Mouse (Mus musculus) forelimb bud, embryonic 11.5 days (tissue): Measurements from ENCODE around the gene Spata13.

ENCODE experiments used
- DNase-seq: peaks from one replicate; pipeline ENCODE4 v3.0.0-alpha.2; 2012; ENCODE audit warnings: low read depth, low spot score

The Spata13 gene

DNA sequence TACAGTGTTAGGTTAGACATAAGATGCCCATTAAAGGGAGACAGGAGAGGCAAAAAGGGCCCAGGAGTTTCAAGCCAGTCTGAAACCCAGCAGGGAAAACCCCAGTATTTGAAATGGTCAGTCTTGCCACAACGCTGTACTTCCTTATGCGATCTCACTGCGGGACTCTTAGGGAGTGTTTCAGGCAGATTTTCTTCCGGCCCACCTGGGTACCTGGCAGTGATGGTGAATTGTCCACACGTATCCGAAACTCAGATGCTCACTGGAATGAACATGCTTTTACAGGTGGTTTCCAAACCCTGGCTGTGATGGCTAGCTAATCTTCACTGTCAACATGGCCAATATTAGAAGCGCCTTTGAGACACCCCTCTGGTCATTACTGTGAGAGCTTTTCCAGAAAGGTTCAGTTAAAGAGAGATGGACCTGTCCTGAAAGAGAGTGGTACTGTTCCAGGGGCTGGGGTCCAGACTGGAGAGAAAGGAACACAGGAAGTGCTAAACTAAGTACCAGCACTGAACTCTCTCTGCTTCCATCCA, 148.4 kb downstream of the Spata13 start:
- DNase-seq, result no peak

DNA sequence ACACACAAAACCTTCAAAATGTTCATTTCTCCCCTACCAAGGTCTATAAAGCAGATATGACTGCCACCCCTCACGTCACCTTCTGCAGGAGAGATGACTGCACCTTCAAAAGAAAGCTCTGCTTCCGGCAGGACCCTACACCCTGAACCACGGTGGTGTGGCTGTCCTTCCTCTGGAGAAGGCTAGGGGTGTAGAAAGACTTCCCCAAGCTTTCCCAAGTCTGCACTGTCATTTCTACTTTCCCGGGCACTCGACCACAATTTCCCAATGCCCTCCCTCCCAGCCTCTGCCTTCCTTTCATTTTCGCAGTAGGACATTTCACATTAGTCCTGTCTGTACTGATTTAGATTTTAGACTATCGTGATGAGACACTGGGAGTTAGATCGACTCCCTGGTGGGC, 149.4 kb downstream of the Spata13 start:
- no peak for DNase-seq

DNA sequence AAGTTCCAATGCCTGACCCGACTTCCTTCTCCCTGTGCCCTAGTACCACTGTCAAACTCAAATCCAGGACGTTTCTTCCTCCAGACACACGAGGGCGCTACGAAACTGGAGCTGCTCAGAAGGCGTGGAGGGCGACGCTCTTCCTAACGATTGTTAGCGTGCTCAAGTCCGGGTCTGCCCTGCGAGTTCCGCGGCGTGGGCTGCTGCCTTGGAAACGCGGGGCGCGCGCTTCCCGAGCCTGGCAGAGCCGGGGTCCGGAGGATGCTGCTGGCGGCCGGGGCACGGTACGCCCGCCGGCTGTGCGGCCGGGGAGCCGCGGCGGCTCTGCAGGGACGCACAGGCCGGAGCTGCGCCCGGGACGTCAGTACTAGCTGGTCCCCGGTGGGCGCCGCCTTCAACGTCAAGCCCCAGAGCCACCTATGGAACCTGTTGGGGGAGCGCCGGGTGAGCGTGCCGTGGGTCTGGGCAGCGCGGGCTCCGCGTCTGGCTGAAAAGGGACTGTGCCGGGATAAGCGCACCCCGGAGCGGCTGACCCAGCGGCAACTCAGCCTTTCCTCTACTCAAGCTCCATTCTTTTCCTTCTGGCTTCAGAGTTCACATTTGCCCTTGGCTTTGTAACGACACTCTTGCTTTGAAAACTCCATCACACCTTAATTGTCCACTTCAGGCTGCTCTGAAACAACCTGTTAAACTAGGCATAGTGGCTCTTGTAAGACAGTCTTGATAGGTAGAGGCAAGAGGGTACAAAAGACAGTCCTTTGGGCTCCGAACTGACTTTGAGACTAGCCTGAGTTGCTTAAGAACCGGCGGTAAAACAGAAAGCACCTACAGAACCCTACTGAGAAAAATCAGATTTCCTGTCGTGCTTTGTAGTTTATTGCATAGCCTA, 150.9 kb downstream of the Spata13 start, which contains the start of gene Mipep:
Gene Mipep (plus strand): TSS at position 147 of the 889 bp plus-strand sequence.
- peak; percentile 92 for DNase-seq

DNA sequence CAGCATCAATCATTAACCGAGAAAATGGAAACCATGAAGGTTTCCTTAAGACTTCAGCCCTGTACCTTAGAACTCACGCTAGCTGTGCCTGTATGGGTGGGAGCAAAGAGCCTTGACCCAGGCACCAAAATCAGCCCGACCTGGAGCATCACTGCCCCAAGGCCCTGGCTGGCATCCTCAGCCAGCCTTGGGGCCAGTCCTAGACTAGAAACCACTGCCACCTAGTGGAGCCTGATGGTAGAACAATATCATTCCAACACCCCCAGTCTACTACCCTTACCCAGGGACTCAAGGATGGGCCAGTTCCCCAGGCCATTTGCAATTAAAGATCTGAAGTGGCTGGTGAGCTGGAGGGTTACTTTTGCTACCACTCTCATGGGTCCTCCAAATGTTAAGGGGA, 156.3 kb downstream of the Spata13 start:
- DNase-seq, result peak; percentile 53

DNA sequence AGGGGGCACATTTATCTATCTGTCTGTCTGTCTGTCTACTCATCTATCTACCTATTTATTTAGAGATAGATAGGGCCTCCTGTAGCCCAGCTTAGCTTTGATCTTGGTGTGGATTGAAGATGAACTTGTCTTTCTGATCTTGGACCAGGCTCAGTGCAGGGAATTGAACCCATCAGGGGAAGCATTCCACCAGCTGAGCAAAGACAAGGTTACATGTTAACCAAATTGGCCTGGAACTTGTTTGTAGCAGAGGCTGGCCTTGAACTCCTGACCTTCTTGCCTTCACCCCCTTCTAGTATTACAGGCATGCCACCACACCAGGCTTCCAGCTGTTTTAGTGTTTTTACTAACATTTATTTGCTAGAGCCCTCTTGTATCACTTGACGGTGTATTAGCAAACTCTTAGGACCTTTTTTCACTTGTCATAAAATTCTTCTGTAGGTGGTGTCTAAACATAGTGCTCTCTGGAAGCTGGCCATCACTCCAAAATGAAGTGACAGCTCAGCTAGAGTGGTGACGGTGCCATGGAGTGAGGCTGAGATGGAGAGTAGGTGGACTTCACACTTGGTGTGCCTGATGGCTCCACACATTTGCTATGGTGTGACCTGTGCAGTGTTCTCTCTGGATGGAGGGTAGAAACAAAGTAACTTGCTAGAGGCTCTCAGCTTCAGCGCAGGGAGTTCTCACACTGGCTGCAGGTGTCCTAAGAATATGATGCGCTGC, 163.0 kb downstream of the Spata13 start:
- no peak for DNase-seq

DNA sequence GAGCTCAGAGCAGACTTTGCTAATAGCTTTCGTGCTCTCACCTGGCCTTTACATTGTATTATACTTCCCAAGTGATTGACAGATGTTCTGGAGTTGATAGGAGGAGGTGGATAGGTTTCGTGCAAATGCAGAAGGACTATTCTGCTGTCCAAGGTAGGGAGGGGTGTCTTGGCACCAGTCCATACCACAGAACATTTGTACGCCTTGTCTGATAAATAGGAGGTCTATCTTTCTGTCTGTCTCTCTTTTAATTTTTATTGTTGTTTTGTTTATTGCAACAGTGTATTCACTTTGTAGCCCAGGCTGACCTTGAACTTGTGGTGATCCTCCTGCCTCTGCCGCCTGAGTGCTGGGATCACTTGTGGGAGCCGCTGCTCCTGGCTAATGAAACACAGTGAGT, 163.8 kb downstream of the Spata13 start:
- DNase-seq, result no peak

DNA sequence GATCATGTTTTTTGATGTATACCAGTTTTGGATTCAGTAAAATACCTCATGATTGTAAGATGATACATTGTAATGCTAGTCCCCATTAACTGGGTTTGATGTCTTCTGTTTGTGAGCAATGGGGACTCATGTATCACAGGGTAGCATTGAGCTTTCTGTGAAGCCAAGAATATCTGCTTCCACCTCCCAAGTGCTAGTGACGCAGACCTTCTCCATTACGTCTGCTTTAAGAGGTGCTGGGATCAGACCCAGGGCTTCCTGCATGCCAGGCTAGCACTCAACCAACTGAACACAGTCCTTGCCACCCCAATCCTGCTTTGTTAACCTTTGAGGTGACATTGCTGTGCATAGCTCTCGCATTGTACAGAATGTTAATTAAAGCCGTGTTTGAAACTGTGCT, 164.9 kb downstream of the Spata13 start:
- no peak for DNase-seq

DNA sequence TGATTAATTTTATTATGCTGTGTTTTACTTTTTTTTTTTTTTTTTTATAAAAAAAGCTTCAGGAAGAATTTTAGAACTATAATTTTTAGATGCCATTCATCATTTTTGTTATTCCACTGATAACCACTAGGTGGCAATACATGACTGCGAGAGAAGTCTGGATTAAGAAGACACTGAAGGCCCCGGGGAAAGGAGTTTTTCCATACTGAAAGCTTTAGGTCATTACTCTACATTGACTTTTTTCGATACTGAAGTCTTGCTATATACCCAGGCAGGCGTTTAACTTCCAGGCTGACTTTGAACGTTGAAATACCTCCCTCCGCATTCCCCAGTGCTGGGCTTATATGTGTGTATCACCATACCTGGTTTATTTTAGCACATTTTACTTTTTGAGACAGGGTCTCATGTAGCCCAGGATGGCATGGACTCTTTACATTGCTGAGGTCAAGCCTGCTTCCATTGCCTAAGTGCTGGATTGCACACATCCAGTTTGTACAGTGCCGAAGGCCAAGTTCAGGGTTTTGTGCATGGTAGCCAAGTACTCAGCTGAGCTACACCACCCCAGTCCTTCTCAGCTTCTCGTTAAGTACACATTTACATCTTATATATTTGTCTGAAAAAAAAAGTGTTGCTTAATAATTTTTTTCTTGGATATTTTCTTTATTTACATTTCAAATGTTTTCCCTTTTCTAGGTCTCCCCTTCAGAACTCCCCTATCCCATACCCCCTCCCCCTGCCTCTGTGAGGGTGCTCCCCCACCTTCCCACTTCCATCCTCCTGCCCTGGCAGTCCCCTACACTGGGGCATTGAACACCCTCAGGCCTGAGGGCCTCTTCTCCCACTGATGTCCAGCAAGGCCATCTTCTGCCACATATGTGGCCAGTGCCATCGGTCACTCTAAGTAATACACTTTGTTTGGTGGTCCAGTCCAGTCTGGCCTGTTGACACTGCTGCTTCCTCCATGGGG, 166.2 kb downstream of the Spata13 start:
- DNase-seq, result peak; percentile 66

DNA sequence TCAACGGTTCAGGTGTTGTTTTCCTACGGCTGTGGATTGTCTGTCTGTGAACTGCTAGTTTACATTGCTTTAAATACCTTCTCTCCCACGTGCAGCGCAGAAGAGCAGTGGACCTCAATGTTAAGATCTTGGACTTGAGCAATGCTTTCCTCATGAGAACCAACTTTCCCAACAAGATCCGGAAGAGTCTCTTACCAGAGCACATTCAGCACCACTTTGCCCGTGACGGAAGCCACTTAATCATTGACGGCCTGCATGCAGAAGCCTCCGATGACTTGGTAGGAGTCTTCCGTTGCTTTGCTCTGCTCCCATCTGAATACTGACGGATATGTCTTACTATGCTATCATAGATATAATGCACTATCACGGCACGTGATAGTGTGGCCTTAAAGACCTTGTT, 168.2 kb downstream of the Spata13 start:
- DNase-seq, result no peak

DNA sequence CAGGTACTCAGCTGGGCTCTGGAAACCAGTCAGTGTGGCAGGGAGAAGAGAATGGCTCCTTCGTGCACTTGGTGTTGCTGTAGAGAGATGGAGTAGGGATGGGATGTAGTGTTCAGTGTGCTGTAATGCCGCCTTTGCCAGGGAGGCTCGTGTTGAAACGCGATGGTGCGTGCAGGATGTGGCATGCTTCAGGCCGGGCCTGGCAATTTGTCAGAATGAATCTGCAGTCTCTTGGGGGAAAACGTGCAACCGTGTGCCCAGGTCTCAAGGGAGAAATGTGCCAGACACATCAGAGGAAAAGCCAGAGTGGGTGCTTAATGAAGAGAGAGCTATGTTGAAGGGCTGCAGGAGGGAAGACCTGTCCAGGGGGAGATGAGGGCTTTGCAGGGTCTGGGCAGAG, 171.2 kb downstream of the Spata13 start:
- DNase-seq, result no peak

DNA sequence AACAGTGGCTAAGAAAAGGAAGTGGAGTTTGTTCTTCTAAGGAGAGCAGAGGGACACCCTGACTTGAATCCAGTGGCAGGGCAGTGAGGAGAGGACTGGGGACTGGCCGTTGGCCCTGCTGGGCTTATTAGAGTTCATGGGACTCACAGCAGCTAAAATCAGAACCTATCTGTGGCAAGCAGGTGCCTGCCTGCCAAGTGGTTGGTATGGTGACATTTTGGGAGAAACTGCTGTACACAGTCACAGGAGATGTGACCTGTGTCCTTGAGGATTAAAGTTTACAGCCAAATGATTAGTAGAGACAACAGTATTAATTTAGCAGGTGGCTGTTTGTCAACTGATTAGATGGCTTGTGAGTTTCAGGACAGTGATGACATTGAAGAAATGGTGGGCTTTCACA, 172.1 kb downstream of the Spata13 start:
- DNase-seq, result no peak

DNA sequence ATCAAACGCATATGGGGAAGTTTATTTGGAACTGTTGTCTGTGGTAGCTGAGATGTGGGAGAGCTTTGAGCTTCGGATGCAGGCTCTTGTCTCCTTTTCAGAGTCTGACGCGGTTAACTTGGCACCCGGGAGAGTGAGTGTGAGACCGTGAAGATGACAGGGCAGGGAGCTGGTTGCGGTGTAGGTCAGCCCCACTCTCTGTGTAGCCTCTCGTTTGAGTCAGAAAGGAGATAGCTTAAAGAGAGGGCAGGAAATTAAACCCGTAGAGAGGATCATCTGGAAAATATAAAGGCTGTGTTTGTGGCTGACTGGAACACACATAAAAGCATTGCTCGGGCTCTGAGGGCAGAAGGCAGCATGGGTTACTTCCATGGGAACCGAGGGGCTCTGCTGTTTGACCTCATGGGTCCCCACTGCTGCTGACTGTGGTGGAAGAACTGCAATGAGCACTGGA, 173.1 kb downstream of the Spata13 start:
- peak; percentile 46 for DNase-seq

DNA sequence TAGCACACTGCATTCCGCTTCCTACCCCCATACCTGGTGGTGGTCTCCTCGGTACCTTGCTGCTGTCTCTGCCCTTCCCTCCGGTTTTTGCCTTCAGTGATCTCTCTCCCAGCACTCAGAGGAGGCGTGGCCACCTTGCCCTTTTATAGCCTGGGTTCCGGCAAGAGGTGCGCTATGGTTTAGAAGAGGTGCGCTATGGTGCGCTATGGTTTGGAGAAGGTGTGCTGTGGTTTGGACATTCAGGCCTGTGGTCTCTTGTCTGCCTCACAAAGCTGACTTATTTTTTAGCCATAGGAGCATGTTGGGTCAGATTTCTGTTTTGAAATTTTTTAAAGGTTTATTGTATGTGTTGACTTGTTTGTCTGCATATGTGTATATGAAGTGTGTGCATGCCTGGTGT, 176.1 kb downstream of the Spata13 start:
- DNase-seq, result no peak

DNA sequence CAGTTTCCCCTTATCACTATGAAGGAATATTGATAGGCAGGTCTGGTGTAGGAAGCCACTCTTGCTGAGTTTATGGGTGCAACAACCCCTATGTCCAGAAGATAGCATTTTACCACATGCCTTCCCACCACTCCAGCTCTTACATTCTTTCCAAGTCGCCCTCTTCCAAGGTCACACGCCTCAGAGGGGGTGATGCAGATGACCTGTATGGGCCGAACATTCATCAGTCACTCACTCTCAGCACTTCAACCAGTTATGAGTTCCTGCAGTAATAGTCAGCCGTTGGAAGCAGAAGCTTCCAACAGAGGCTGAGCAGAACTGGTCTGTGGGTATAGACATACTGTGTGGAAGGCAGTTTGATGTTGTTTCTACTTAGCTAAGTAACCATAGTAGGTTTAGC, 177.7 kb downstream of the Spata13 start:
- no peak for DNase-seq
